Mouse (Mus musculus) liver, postnatal 0 days (tissue): ENCODE results near the gene Pgls. TPM values are rescaled to one million over a fixed set of nuclear protein-coding genes. Genes with fewer than 3 reads are reported as not detected.

Experiments used
- ATAC-seq: fragments of 200-750 bp; cut with Nextera tagmentation; 2 replicates; pipeline ENCODE4 v1.8.0; 2017; ENCODE audit warnings: mild to moderate bottlenecking, moderate library complexity
- DNase-seq: peaks from one replicate; pipeline ENCODE4 v3.0.0-alpha.2; 2016
- H3K27ac ChIP-seq: fragments of 300-500 bp; sonication (generic); 2 replicates; pipeline ENCODE4 v1.5.1; 2014; ENCODE audit warnings: antibody characterized with exemption, moderate library complexity, mild to moderate bottlenecking, low read depth
- H3K27me3 ChIP-seq: fragments of 300-500 bp; sonication (generic); 2 replicates; pipeline ENCODE4 v1.6.1; 2014; ENCODE audit warnings: low read length, control low read depth, mixed read lengths; ENCODE audit not compliant: insufficient read depth
- H3K36me3 ChIP-seq: fragments of 300-500 bp; sonication (generic); replicated peaks from 2 replicates; pipeline ENCODE4 v1.6.1; 2014; ENCODE audit warnings: mild to moderate bottlenecking, control low read depth, low read length, moderate library complexity, mixed read lengths; ENCODE audit not compliant: insufficient read depth
- H3K4me1 ChIP-seq: fragments of 300-500 bp; sonication (generic); 2 replicates; pipeline ENCODE4 v1.6.1; 2014; ENCODE audit warnings: antibody characterized with exemption, mild to moderate bottlenecking, control low read depth; ENCODE audit not compliant: insufficient read depth
- H3K4me2 ChIP-seq: fragments of 300-500 bp; sonication (generic); 2 replicates; pipeline ENCODE4 v1.6.1; 2014; ENCODE audit warnings: low read depth, mild to moderate bottlenecking, low read length, moderate library complexity, mixed read lengths
- H3K4me3 ChIP-seq: fragments of 300-500 bp; sonication (generic); 2 replicates; pipeline ENCODE4 v1.5.1; 2014; ENCODE audit warnings: low read depth, low read length
- H3K9ac ChIP-seq: fragments of 300-500 bp; sonication (generic); replicated peaks from 2 replicates; pipeline ENCODE4 v1.6.1; 2014; ENCODE audit warnings: mild to moderate bottlenecking, moderate library complexity
- H3K9me3 ChIP-seq: fragments of 300-500 bp; sonication (generic); 2 replicates; pipeline ENCODE4 v1.6.1; 2016; ENCODE audit warnings: mild to moderate bottlenecking, control low read depth, low read length, mixed read lengths
- CTCF ChIP-seq: sonication (generic); IDR thresholded peaks from 2 replicates; pipeline ENCODE4 v1.5.1; 2016; ENCODE audit warnings: antibody characterized with exemption, low read depth
- EP300 ChIP-seq: IDR thresholded peaks from 2 replicates; pipeline ENCODE4 v1.6.1; 2016; ENCODE audit warnings: antibody characterized with exemption, low read depth, mild to moderate bottlenecking
- WGBS: fragments of 180-500 bp; shearing (Covaris S2); extraction: QIAGEN DNeasy Blood & Tissue Kit; methylation state at CpG from one replicate; pipeline ENCODE4 v1.1.7; 2014; ENCODE audit not compliant: insufficient replicate concordance; 5-methylcytosine and 5-hydroxymethylcytosine counted together
- microRNA-seq: library from miRNA; unstranded; fragments of <30 nt; microRNA quantifications from one replicate; pipeline ENCODE4, GENCODE M21; 2016
- polyA plus RNA-seq: library from polyadenylated mRNA; unstranded; fragments of >200 nt; fragmentation: Nextera tagmentation; extraction: Ambion mirVana; gene quantifications from 2 replicates; pipeline ENCODE4 v1.2.1, GENCODE M21; 2015

The Pgls gene
- polyA plus RNA-seq, 1 experiment from 2014 or later: 153 TPM

DNA sequence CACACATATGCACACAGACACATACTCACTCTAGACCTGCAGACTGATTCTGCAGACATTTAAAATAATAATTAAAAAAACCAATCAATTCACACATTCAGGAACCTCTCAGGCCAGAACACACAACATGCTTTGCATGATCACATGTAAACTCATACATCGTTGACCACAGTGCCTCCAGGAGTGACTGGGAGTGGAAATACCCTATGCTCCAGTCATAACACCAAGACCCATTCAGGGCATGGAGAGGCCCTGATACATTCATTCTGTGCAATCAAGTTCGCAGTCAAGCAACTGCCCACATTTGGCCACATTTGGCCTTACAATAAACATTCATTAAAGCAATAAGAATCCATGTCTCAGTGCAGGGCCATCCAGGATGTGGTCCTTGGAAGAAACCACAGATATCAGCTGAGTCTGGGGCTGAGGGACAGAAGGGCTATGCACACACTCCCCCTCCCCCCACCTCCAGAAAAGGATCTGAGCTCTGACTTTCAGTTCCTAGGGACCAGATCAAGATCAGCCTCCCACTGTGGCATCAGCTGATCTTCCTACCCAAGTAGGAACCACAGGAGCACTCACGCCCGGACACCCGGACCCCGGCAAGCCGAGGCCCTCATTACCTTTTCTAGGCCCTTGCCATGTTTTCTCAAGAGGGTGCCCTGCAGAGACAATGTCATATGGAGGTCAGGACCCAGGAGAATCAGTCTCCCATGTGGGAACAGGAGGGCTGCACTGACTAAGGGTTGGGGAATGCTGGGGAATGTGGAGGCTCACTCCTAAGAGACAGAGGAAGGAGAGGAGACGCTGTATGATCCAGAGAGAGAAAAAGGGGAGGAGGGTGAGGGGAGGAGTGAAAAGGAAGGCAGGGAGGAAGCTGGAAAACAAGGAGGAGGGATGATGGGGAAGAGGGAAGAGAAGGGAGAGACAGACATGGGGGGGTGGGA lies 45.4 kb downstream of the Pgls start:
- DNase-seq: no peak
- 56% methylated on average over 8 of the region's 8 CpGs for WGBS
- H3K4me2 ChIP-seq: no peak overlapping the region
- H3K9me3 ChIP-seq: no peaks in the 10 kb centered on the region
- H3K27ac ChIP-seq: no peak overlapping the region
- H3K27me3 ChIP-seq: peaks cover 19% of the 10 kb centered on the region
- no peak for TF ChIP-seq EP300
- TF ChIP-seq CTCF: no peak
- ATAC-seq: no peak
- H3K36me3 ChIP-seq: no peaks in the 10 kb centered on the region
- H3K4me3 ChIP-seq: no peak overlapping the region
- no peaks in the 10 kb centered on the region; the same call in 1 of the 2 replicates for H3K4me1 ChIP-seq
- H3K9ac ChIP-seq: no peak overlapping the region

DNA sequence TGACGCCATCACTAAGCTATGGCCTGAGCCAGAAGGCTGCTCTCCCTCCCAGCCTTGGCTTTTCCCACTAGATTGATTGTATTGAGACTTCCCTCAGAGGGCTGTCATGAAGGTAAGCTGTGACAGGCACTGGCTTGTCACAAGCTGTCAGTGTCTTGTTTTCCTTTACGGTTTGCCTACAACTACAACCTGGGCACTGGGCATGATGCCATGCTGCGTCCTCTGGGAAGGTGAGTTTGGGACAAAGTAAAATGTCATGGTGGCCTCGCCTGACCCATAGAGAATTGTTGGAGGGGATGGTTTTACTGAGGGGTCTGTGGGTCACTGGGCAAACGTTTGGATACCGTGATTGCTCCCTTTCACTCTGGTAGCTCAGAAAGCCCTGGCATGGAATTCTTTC lies 46.3 kb downstream of the Pgls start:
- DNase-seq (no peak), ATAC-seq (no peak)
- no peak for TF ChIP-seq CTCF
- TF ChIP-seq EP300: no peak
- Histone ChIP-seq H3K9me3 (no peaks in the 10 kb centered on the region), H3K9ac (no peak overlapping the region), H3K36me3 (no peaks in the 10 kb centered on the region), H3K27me3 (peaks cover 15% of the 10 kb centered on the region), H3K4me1 (no peaks in the 10 kb centered on the region; the same call in 1 of the 2 replicates), H3K27ac (no peak overlapping the region), H3K4me2 (no peak overlapping the region), H3K4me3 (no peak overlapping the region)
- WGBS: 66% methylated on average over 6 of the region's 6 CpGs

DNA sequence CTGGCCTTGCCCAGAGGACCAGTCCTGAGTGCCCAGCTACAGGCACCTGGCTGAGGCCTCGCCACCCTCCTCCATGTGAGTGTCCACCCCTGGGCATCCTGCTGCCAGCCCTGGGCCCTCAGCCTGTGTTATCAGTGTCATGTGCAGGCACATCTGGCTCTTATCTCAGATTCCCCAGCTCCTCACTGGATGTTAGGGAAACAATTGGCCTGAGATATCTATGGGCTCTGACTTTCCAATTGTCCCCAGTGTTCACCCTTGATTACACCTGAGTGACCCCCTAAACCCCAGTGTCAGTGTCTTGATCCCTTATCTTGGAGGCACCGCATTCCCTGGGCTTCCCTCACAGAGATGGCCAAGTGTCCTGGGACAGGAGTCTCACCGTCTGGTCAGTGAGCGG lies 47.3 kb downstream of the Pgls start:
- no peak overlapping the region for H3K9ac ChIP-seq
- no peaks in the 10 kb centered on the region for H3K9me3 ChIP-seq
- no peak for ATAC-seq
- TF ChIP-seq EP300 (no peak), CTCF (no peak)
- WGBS: 71% methylated on average over 4 of the region's 4 CpGs
- peaks cover 6% of the 10 kb centered on the region; the same call in 1 of the 2 replicates for H3K27me3 ChIP-seq
- no peak overlapping the region for H3K4me3 ChIP-seq
- no peak overlapping the region for H3K4me2 ChIP-seq
- no peak for DNase-seq
- H3K27ac ChIP-seq: no peak overlapping the region
- no peaks in the 10 kb centered on the region; the same call in 1 of the 2 replicates for H3K4me1 ChIP-seq
- H3K36me3 ChIP-seq: no peaks in the 10 kb centered on the region

DNA sequence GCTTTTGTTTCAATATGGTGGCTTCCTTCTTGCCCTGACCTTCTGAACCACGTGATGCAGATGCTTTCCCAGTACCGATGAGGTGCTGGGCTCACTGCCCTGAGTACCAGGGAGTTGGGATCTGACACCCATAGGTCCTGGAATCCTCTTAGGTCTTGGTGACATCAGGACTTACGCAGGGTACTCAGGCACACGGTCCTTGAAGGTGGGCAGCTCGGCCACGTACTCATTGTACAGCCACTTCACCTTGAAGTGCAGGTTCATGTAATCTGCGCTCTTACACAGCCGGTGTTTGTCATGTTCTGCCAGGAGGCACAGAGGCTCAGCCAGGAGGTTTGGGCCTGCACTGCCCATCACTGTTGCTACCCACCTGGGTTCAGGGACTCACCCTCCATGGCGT lies 53.5 kb downstream of the Pgls start:
- H3K9ac ChIP-seq: no peak overlapping the region
- H3K4me2 ChIP-seq: no peak overlapping the region
- H3K27me3 ChIP-seq: no peaks in the 10 kb centered on the region
- no peak for TF ChIP-seq CTCF
- no peak for TF ChIP-seq EP300
- no peak overlapping the region for H3K4me3 ChIP-seq
- no peaks in the 10 kb centered on the region for H3K4me1 ChIP-seq
- no peaks in the 10 kb centered on the region for H3K9me3 ChIP-seq
- 84% methylated on average over 9 of the region's 9 CpGs for WGBS
- no peak overlapping the region for H3K27ac ChIP-seq
- no peaks in the 10 kb centered on the region for H3K36me3 ChIP-seq
- DNase-seq (no peak), ATAC-seq (no peak)

Small RNA genes within 50 kb of the gene (microRNA-seq; reads per million reads assigned to microRNA genes)
- not detected for gene Mir6769b

Other genes with a start within 250 kb of the Pgls start
- gene Use1, start 225.3 kb upstream of the Pgls start, polyA plus RNA-seq: 62.8 and 64.6 TPM in 2 replicates
- 5.3 and 5.9 TPM in 2 replicates for gene Ocel1, start 220.9 kb upstream of the Pgls start, polyA plus RNA-seq
- gene Nr2f6, start 210.2 kb upstream of the Pgls start, polyA plus RNA-seq: 38.0 and 46.6 TPM in 2 replicates
- gene Ushbp1, start 196.4 kb upstream of the Pgls start, polyA plus RNA-seq: 4.6 and 5.6 TPM in 2 replicates
- 40.0 and 40.7 TPM in 2 replicates for gene Babam1, start 195.3 kb upstream of the Pgls start, polyA plus RNA-seq
- 11.4 and 11.9 TPM in 2 replicates for gene Ankle1, start 186.2 kb upstream of the Pgls start, polyA plus RNA-seq
- gene Abhd8, start 128.5 kb upstream of the Pgls start, polyA plus RNA-seq: 4.5 and 5.0 TPM in 2 replicates
- gene Mrpl34, start 127.2 kb upstream of the Pgls start, polyA plus RNA-seq: 119 and 120 TPM in 2 replicates
- 30.3 and 31.0 TPM in 2 replicates for gene Dda1, start 123.0 kb upstream of the Pgls start, polyA plus RNA-seq
- 0.14 and 0.27 TPM in 2 replicates for gene Ano8, start 106.2 kb upstream of the Pgls start, polyA plus RNA-seq
- gene Gtpbp3, start 104.1 kb upstream of the Pgls start, polyA plus RNA-seq: 4.5 and 4.9 TPM in 2 replicates
- 29.1 and 31.1 TPM in 2 replicates for gene Plvap, start 80.4 kb upstream of the Pgls start, polyA plus RNA-seq
- gene Ccdc194, start 66.5 kb upstream of the Pgls start, polyA plus RNA-seq: 0.20 TPM in 1 of 2 replicates, not detected in the other
- gene Bst2, start 54.7 kb upstream of the Pgls start, polyA plus RNA-seq: 57.0 and 62.1 TPM in 2 replicates
- gene Mvb12a, start 49.3 kb upstream of the Pgls start, polyA plus RNA-seq: 61.7 and 62.5 TPM in 2 replicates
- gene Tmem221, start 33.3 kb upstream of the Pgls start, polyA plus RNA-seq: 0.62 and 0.66 TPM in 2 replicates
- 0.08 TPM in 1 of 2 replicates, not detected in the other for gene Nxnl1, start 25.6 kb upstream of the Pgls start, polyA plus RNA-seq
- gene Slc27a1, start 23.3 kb upstream of the Pgls start, polyA plus RNA-seq: 6.0 and 6.8 TPM in 2 replicates
- 9.2 and 11.2 TPM in 2 replicates for gene Fam129c, start 5.5 kb downstream of the Pgls start, polyA plus RNA-seq
- 25.0 and 25.7 TPM in 2 replicates for gene Colgalt1, start 18.8 kb downstream of the Pgls start, polyA plus RNA-seq
- 0.25 and 0.36 TPM in 2 replicates for gene Unc13a, start 79.6 kb downstream of the Pgls start, polyA plus RNA-seq
- gene Jak3, start 84.1 kb downstream of the Pgls start, polyA plus RNA-seq: 4.3 and 4.6 TPM in 2 replicates
- gene Insl3, start 97.0 kb downstream of the Pgls start, polyA plus RNA-seq: 1.3 and 2.8 TPM in 2 replicates
- 3.0 TPM in 2 replicates for gene B3gnt3, start 109.6 kb downstream of the Pgls start, polyA plus RNA-seq
- 15.3 and 16.7 TPM in 2 replicates for gene Fcho1, start 133.5 kb downstream of the Pgls start, polyA plus RNA-seq